Mouse (Mus musculus) subcutaneous adipose tissue, adult 2 months (tissue): Measurements from ENCODE around the gene Exoc3l4. TPM values are rescaled to one million over a fixed set of nuclear protein-coding genes. Genes with fewer than 3 reads are reported as not detected.

Experiments
- polyA plus RNA-seq: library from polyadenylated mRNA; depleted of rRNA; stranded (reverse); fragments of >200 nt; gene quantifications from 2 replicates; pipeline ENCODE4 v1.2.3, GENCODE M21; 2012; ENCODE audit warnings: low replicate concordance; rRNA removed

Gene Exoc3l4
- 13.8 and 20.9 TPM in 2 replicates for polyA plus RNA-seq

DNA sequence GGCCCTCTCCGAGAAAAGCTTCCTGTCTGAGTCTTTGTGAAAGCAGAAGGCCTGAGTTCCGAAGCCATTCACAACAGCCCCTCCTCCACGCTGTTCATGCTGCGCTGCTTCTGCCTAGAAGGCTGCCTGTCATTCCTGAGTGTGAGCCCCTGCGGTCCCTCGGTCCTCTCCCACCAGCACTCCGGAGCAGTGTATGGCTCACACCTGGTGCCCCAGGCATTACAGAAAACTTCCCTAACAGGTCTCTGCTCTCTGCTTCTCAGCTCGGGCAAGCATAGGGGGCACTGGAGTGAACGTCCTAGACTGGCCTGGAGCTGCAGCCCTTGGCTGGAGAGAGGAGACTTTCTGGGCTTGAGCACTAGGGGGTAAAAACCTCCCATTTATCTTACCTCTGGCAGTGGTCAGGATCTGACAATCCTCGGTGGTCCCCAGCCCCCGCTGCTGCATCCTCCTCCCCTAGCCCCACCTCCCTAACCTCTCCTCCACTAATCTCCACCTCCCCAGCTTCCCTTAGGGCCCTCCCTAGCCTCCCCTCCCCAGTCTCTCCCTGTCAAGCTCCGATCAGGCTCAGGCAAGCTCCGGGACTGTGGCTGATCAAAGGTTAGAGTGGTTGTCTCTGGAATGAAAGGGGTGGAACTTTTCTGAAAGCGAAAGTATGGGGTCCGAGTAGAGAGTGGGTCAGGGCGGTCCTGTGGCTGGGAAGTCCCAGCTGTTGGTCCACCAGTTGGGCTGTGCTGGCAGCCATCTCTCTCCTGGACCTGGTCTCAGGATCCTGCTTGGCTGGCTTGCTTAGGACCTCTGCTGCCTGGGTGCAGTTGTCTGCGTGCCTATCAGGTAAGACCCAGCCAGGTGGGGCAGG lies at the start of gene Exoc3l4:
Gene Exoc3l4 (plus strand): TSS at position 97 of the 859 bp plus-strand sequence.

DNA sequence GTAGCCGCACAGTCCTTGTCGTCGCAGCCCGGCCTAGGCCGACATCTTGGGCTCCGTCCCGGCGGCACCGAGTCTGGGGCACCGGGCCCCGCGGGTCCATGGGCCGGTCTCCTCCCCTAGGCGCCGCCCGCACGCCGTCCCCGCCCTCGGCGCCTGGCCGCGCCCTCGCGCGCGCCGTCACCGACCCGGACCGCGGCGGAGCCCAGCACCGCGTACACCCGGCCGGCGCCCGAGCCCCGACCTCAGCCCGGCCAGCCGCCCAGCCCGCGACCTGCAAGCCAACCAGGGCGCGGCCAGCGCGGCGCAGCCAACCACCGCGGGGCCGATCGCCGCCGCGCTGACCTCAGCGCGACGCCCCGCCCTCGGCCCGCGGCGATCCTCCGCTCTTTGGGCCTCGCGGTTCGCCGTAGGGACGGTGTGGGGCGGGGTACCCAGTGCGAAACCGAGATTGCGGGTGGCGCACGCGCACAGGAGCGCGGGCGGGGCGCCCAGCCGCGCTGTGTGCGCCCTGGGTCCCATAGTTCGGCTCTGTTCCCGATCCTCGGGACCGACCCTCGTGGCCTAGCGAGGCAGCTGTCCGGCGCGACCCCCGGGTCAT lies 39.3 kb upstream of the Exoc3l4 start, which contains the start of gene Cdc42bpb:
Gene Cdc42bpb (minus strand): TSS at position 343 of the 598 bp plus-strand sequence.

DNA sequence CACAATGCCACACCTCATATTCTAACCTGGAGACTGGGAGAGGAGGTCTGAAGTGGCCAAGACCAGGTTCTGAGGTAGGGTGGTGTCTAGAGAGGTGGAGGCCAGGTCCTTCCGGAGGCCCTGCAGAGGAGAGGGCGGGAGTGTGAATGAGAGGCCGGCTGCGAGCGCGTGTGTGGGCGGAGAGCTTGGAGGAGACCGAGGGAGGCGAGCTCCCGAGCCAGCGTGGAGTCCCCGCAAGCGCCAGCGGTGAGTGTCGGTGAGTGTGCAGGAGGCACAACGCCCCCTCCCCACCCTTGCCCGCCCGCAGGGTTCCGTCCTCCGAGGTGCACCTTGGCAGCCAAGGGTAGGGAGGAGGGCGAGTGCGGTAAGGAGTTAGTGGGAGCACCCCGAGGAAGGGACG lies 10.2 kb upstream of the Exoc3l4 start, which contains the start of gene Lbhd2:
Gene Lbhd2 (plus strand): TSS at position 188 of the 400 bp plus-strand sequence.

DNA sequence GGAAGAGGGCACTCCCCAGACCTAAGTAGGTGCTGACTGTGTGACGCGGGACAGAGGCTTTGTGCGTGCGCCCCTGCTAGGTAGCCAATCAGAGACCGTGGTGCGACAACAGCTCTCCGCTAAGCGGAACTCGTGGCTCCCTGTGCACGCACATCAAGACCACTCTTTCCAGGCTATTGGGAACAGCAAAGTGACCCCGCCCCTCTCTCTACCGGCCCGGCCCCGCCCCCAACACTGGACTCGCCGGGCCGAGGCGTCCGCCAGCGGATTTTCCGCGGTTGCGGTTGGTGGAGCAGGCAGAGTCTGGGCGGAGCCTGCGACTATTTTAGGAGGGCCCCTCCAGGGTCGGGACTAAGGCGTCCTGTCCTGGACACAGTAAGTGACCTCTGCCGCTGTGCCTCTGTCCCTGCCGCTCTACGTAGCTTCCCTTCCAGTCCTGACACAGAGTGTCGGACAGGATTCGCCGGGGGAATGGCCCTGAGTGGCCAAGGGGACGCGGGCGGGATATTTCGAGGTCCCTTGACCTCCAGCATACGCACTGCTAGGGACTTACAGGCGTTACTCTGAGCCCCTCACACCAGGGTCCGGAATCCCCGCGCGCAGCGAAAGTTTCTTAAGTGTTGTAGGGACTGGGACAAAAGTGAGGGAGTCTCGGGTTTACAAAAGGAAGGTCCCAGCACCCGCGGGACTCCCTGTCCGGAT lies 25.6 kb downstream of the Exoc3l4 start, which contains the start of gene Tnfaip2:
Gene Tnfaip2 (plus strand): TSS at position 161 of the 702 bp plus-strand sequence.

Other genes with a start within 250 kb of the Exoc3l4 start
- gene 4930595D18Rik, start 232.5 kb upstream of the Exoc3l4 start, polyA plus RNA-seq = not detected in 2 replicates
- gene Amn, start 145.9 kb upstream of the Exoc3l4 start, polyA plus RNA-seq = 0.10 and 0.26 TPM in 2 replicates
- 233 and 235 TPM in 2 replicates for gene Cdc42bpb, start 39.3 kb upstream of the Exoc3l4 start, polyA plus RNA-seq
- gene Lbhd2, start 10.2 kb upstream of the Exoc3l4 start, polyA plus RNA-seq = 0.78 TPM in 1 of 2 replicates, not detected in the other
- gene Tnfaip2, start 25.5 kb downstream of the Exoc3l4 start, polyA plus RNA-seq = 24.4 and 27.3 TPM in 2 replicates
- gene Gm266, start 68.8 kb downstream of the Exoc3l4 start, polyA plus RNA-seq = 0.80 and 8.4 TPM in 2 replicates
- gene Eif5, start 121.0 kb downstream of the Exoc3l4 start, polyA plus RNA-seq = 58.2 and 98.2 TPM in 2 replicates
- 31.0 and 40.9 TPM in 2 replicates for gene Mark3, start 157.5 kb downstream of the Exoc3l4 start, polyA plus RNA-seq